Mouse (Mus musculus) hematopoietic stem cell, adult 5-6 weeks (primary cell): ENCODE data around the gene Tbx19. TPM values are rescaled to one million over a fixed set of nuclear protein-coding genes. Genes with fewer than 3 reads are reported as not detected.

Experiments used
- ATAC-seq, 2 experiments: fragments of 125-278 bp in 1 of 2; replicated peaks in 1 of 2; 2 replicates each; pipeline ENCODE4 v1.8.0; 2016 to 2017; ENCODE audit warnings: inconsistent platforms in 2 of 2, mild to moderate bottlenecking in 2 of 2, moderate number of reproducible peaks in 2 of 2, low read depth in 1 of 2, moderate TSS enrichment in 1 of 2; ENCODE audit not compliant: low FRiP score in 2 of 2, poor library complexity in 2 of 2, severe bottlenecking in 2 of 2, insufficient read depth in 1 of 2, low TSS enrichment in 1 of 2
- total RNA-seq: library from RNA; stranded (forward); fragments of 172-1452, 232-1000 nt; gene quantifications from 2 replicates; pipeline ENCODE4 v1.2.3, GENCODE M21; 2017

The Tbx19 gene
- total RNA-seq, 1 experiment from 2014 or later: not detected

GRCm38 (mm10) chr1:165091721-165092120 is 68.9 kb downstream of the Tbx19 start:
- peak; percentile 36 to 46; a peak in 3 of 4 replicates for ATAC-seq

- no peak for ATAC-seq
Observed at GRCm38 (mm10) chr1:165089556-165089955, 71.0 kb downstream of the Tbx19 start.

Other genes starting within 250 kb of the Tbx19 start
- 9.3 and 10.4 TPM in 2 replicates for gene Xcl1, start 225.2 kb downstream of the Tbx19 start, total RNA-seq
- 68.5 and 73.0 TPM in 2 replicates for gene Sft2d2, start 33.7 kb upstream of the Tbx19 start, total RNA-seq
- gene Tiprl, start 76.2 kb upstream of the Tbx19 start, total RNA-seq: 66.9 and 76.5 TPM in 2 replicates
- gene Gpr161, start 135.0 kb upstream of the Tbx19 start, total RNA-seq: 3.9 and 4.6 TPM in 2 replicates